ENCODE assay signal across 8 mouse cellular contexts in genomic region chr10:93083198-93083962, GRCm38 (mm10). TPM values are rescaled to one million over a fixed set of nuclear protein-coding genes. Genes with fewer than 3 reads are reported as not detected.
A peak's percentile ranks its signal among the peaks of the same experiment; 100 is the strongest.
DNase-seq lines count a peak whose midpoint lies in the region; ATAC-seq lines count a peak whose summit lies in the region.

No protein-coding gene starts in this region.

- peak; percentile 17 for DNase-seq in left cerebral cortex, postnatal 4 days
- DNase-seq in left cerebral cortex, adult 18-20 months (ENCODE audit: low spot score in 2 of 2), result no peak
- DNase-seq in adrenal gland, postnatal 36 days, result peak; percentile 13 to 55
- DNase-seq in forebrain, embryonic 11.5 days (ENCODE audit: low spot score), result peak; percentile 60
- no peak for DNase-seq in liver, embryonic 11.5 days (ENCODE audit: low spot score)
- no peak for DNase-seq in kidney, postnatal 14 days
- DNase-seq in gastrocnemius, postnatal 10 days, result no peak

- H3K27me3 ChIP-seq in forebrain, embryonic 11.5 days (ENCODE audit: control insufficient read depth, insufficient read depth, low read length), result no peaks in the 10 kb centered on the region
- no peaks in the 10 kb centered on the region for H3K27me3 ChIP-seq in liver, embryonic 11.5 days (replicated peaks; ENCODE audit: control insufficient read depth, insufficient read depth, low read length)

- H3K4me1 ChIP-seq in forebrain, embryonic 11.5 days (replicated peaks; ENCODE audit: control insufficient read depth, insufficient read depth, low read length), result peaks cover 3% of the 10 kb centered on the region; the same call in 1 of the 2 replicates
- H3K4me1 ChIP-seq in liver, embryonic 11.5 days (replicated peaks; ENCODE audit: control insufficient read depth, insufficient read depth, low read length), result peaks cover 8% of the 10 kb centered on the region; the same call in 1 of the 2 replicates

- H3K9ac ChIP-seq in forebrain, embryonic 11.5 days (ENCODE audit: low read length), result peak overlapping the region; percentile 12
- no peak overlapping the region; the same call in 1 of the 2 replicates for H3K9ac ChIP-seq in liver, embryonic 11.5 days (ENCODE audit: low read depth, low read length)

- intact Hi-C loops in left cerebral cortex, postnatal 4 days (cut with DNase I), result no loop called here

- peak; percentile 50 for ATAC-seq in forebrain, embryonic 11.5 days (replicated peaks; ENCODE audit: low FRiP score)
- no peak for ATAC-seq in liver, embryonic 11.5 days (replicated peaks; ENCODE audit: low FRiP score)
- ATAC-seq in neutrophil, adult 5-6 weeks (ENCODE audit: extremely low read depth, insufficient number of reproducible peaks, low FRiP score, poor library complexity, severe bottlenecking), result peak; percentile 33

- peak overlapping the region; percentile 63 for H3K27ac ChIP-seq in forebrain, embryonic 11.5 days (ENCODE audit: low read depth, low read length)
- H3K27ac ChIP-seq in liver, embryonic 11.5 days (ENCODE audit: low read depth, low read length), result no peak overlapping the region

- no peaks in the 10 kb centered on the region for H3K36me3 ChIP-seq in forebrain, embryonic 11.5 days (ENCODE audit: control insufficient read depth, insufficient read depth, low read length)
- H3K36me3 ChIP-seq in liver, embryonic 11.5 days (ENCODE audit: control insufficient read depth, insufficient read depth, low read length), result no peaks in the 10 kb centered on the region

- 3% methylated on average over 17 of the region's 17 CpGs for WGBS in forebrain, embryonic 11.5 days
- 13% methylated on average over 17 of the region's 17 CpGs for WGBS in liver, embryonic 11.5 days

- H3K9me3 ChIP-seq in forebrain, embryonic 11.5 days (ENCODE audit: control insufficient read depth, low read length), result no peaks in the 10 kb centered on the region
- no peaks in the 10 kb centered on the region for H3K9me3 ChIP-seq in liver, embryonic 11.5 days (ENCODE audit: control insufficient read depth, low read length)

- H3K4me2 ChIP-seq in forebrain, embryonic 11.5 days (ENCODE audit: low read depth, low read length, severe bottlenecking), result peak overlapping the region; percentile 35; the same call in 1 of the 2 replicates
- H3K4me2 ChIP-seq in liver, embryonic 11.5 days, result peak overlapping the region; percentile 59

- peak overlapping the region; percentile 16; the same call in 1 of the 2 replicates for H3K4me3 ChIP-seq in forebrain, embryonic 11.5 days (ENCODE audit: low read depth, low read length)
- H3K4me3 ChIP-seq in liver, embryonic 11.5 days (ENCODE audit: low read depth, low read length), result peak overlapping the region; percentile 14; the same call in 1 of the 2 replicates

RNA-seq across cellular contexts. Expression of gene Cfap54, which starts 2.0 kb away (rescaled TPM):
- total RNA-seq in left cerebral cortex, postnatal 4 days (2021), result 10 to 100 TPM in 1 of 2 experiments, 1 to 10 TPM in 1; 9.8 to 12.1 TPM
- total RNA-seq in left cerebral cortex, adult 18-20 months (2021), result 10 to 100 TPM; 19.6 to 23.7 TPM
- total RNA-seq in adrenal gland, postnatal 36 days (2021), result 1 to 10 TPM; 5.5 TPM
- 1.1 and 1.5 TPM in 2 replicates for polyA plus RNA-seq in forebrain, embryonic 11.5 days (2014; fragmentation: Nextera tagmentation; extraction: Ambion mirVana)
- 0.11 and 0.12 TPM in 2 replicates for polyA plus RNA-seq in liver, embryonic 11.5 days (2014; fragmentation: Nextera tagmentation; extraction: Ambion mirVana)
- 1.9 and 2.1 TPM in 2 replicates for total RNA-seq in neutrophil, adult 5-6 weeks (2017)
- 1 to 10 TPM in 1 of 2 experiments, under 1 TPM in 1; 0.54 to 1.1 TPM for total RNA-seq in gastrocnemius, postnatal 10 days (2021)

Comparison
In these comparisons a context has a peak if more than half of its experiments do, and no peak if none do; other contexts are left out.
1. DNase-seq: peak in left cerebral cortex, postnatal 4 days (single experiment), adrenal gland, postnatal 36 days (2 of 2) and forebrain, embryonic 11.5 days (single experiment); none in left cerebral cortex, adult 18-20 months (0 of 2), liver, embryonic 11.5 days (single experiment), kidney, postnatal 14 days (single experiment) and gastrocnemius, postnatal 10 days (single experiment).